8 mouse cellular contexts compared by ENCODE assay signal in genomic region chr11:100319492-100320171, GRCm38 (mm10). TPM values are rescaled to one million over a fixed set of nuclear protein-coding genes. Genes with fewer than 3 reads are reported as not detected.
A peak's percentile ranks its signal among the peaks of the same experiment; 100 is the strongest.
DNase-seq lines count a peak whose midpoint lies in the region; ATAC-seq and TF ChIP-seq lines count a peak whose summit lies in the region.

Gene Eif1 (plus strand): TSS chr11:100319885.

- H3K9ac ChIP-seq in embryonic facial prominence, embryonic 15.5 days: peak within 1 kb of the TSS; percentile 99
- H3K9ac ChIP-seq in limb, embryonic 14.5 days (ENCODE audit: low read depth, low read length, severe bottlenecking): peak within 1 kb of the TSS; percentile 95
- peak within 1 kb of the TSS; percentile 99 for H3K9ac ChIP-seq in midbrain, postnatal 0 days (replicated peaks; ENCODE audit: low read length, poor library complexity, severe bottlenecking)

- H3K4me2 ChIP-seq in embryonic facial prominence, embryonic 15.5 days (replicated peaks): peak within 1 kb of the TSS; percentile 66
- H3K4me2 ChIP-seq in limb, embryonic 14.5 days (replicated peaks; ENCODE audit: low read depth, low read length, severe bottlenecking): peak within 1 kb of the TSS; percentile 72
- peak within 1 kb of the TSS; percentile 59 for H3K4me2 ChIP-seq in midbrain, postnatal 0 days (ENCODE audit: low read depth, low read length, poor library complexity, severe bottlenecking)

- peak within 1 kb of the TSS; percentile 99 for H3K27ac ChIP-seq in bone marrow, adult 2 months (ENCODE audit: control insufficient read depth, insufficient read depth, low read depth, low read length, poor library complexity)
- H3K27ac ChIP-seq in embryonic facial prominence, embryonic 15.5 days (replicated peaks): peak within 1 kb of the TSS; percentile 100
- peak within 1 kb of the TSS; percentile 96 for H3K27ac ChIP-seq in limb, embryonic 14.5 days (replicated peaks; ENCODE audit: low read depth, low read length)
- H3K27ac ChIP-seq in midbrain, postnatal 0 days (ENCODE audit: low read depth, low read length): peak within 1 kb of the TSS; percentile 100

- peak; percentile 39; the same call in 1 of the 2 replicates for TF ChIP-seq POLR2A in bone marrow, adult 2 months (IDR thresholded peaks at IDR 0.05; ENCODE audit: borderline replicate concordance, control insufficient read depth, low read depth, low read length)
- TF ChIP-seq POLR2A in limb, embryonic 14.5 days (IDR thresholded peaks at IDR 0.05; ENCODE audit: borderline replicate concordance, extremely low read depth, insufficient read depth, insufficient read length): peak; percentile 82; the same call in 1 of the 2 replicates

- no peaks in the 10 kb centered on the region for H3K9me3 ChIP-seq in embryonic facial prominence, embryonic 15.5 days (replicated peaks)
- H3K9me3 ChIP-seq in limb, embryonic 14.5 days (ENCODE audit: control insufficient read depth, low read length): no peaks in the 10 kb centered on the region
- no peaks in the 10 kb centered on the region for H3K9me3 ChIP-seq in midbrain, postnatal 0 days (ENCODE audit: low read length)

- no peaks in the 10 kb centered on the region for H3K27me3 ChIP-seq in embryonic facial prominence, embryonic 15.5 days
- H3K27me3 ChIP-seq in limb, embryonic 14.5 days (ENCODE audit: control insufficient read depth, insufficient read depth, low read length): no peaks in the 10 kb centered on the region
- no peaks in the 10 kb centered on the region for H3K27me3 ChIP-seq in midbrain, postnatal 0 days (ENCODE audit: insufficient read depth, low read length)

- H3K4me1 ChIP-seq in bone marrow, adult 2 months (ENCODE audit: control insufficient read depth, insufficient read depth, low read length): no peaks in the 10 kb centered on the region; the same call in 1 of the 2 replicates
- H3K4me1 ChIP-seq in embryonic facial prominence, embryonic 15.5 days: peaks cover 6% of the 10 kb centered on the region
- no peaks in the 10 kb centered on the region for H3K4me1 ChIP-seq in limb, embryonic 14.5 days (ENCODE audit: control insufficient read depth, insufficient read depth, low read length)
- H3K4me1 ChIP-seq in midbrain, postnatal 0 days (ENCODE audit: insufficient read depth, low read length): 0 out of 2 replicates have a peak, but pooled peaks cover 3% of the 10 kb centered on the region

- DNase-seq in 416B (ENCODE audit: low read depth): peak; percentile 100
- DNase-seq in heart, adult 8-10 months (ENCODE audit: low spot score): peak; percentile 100
- DNase-seq in kidney, adult 9 months: peak; percentile 100
- DNase-seq in limb, embryonic 14.5 days (ENCODE audit: low spot score): peak; percentile 100
- DNase-seq in midbrain, postnatal 0 days (ENCODE audit: low spot score): peak; percentile 100
- peak; percentile 100 for DNase-seq in spleen, postnatal 14 days (ENCODE audit: low spot score in 2 of 2)

- peak; percentile 93 for ATAC-seq in embryonic facial prominence, embryonic 15.5 days (ENCODE audit: insufficient number of reproducible peaks, low FRiP score, low TSS enrichment, low read depth)
- ATAC-seq in limb, embryonic 14.5 days (ENCODE audit: low FRiP score, low read depth): peak; percentile 91
- peak; percentile 93 for ATAC-seq in midbrain, postnatal 0 days (ENCODE audit: low FRiP score)

- no peak for TF ChIP-seq CTCF in bone marrow, adult 2 months (IDR thresholded peaks at IDR 0.05; ENCODE audit: control insufficient read depth, insufficient read depth, low read length)
- no peak for TF ChIP-seq CTCF in midbrain, postnatal 0 days (IDR thresholded peaks at IDR 0.05)

- WGBS in bone marrow, adult 2 months: under 1% methylated on average over 58 of the region's 58 CpGs
- under 1% methylated on average over 58 of the region's 58 CpGs for WGBS in embryonic facial prominence, embryonic 15.5 days
- under 1% methylated on average over 41 of the region's 58 CpGs for WGBS in limb, embryonic 14.5 days
- under 1% methylated on average over 41 of the region's 58 CpGs for WGBS in midbrain, postnatal 0 days

- H3K36me3 ChIP-seq in embryonic facial prominence, embryonic 15.5 days: peaks cover 16% of the 10 kb centered on the region
- peaks cover 19% of the 10 kb centered on the region for H3K36me3 ChIP-seq in limb, embryonic 14.5 days (ENCODE audit: control insufficient read depth, insufficient read depth, low read length)
- H3K36me3 ChIP-seq in midbrain, postnatal 0 days (ENCODE audit: insufficient read depth, low read length): peaks cover 10% of the 10 kb centered on the region

- H3K4me3 ChIP-seq in bone marrow, adult 2 months (replicated peaks; ENCODE audit: control insufficient read depth, low read depth, low read length): peak within 1 kb of the TSS; percentile 92
- peak within 1 kb of the TSS; percentile 79 for H3K4me3 ChIP-seq in embryonic facial prominence, embryonic 15.5 days (replicated peaks)
- peak within 1 kb of the TSS; percentile 82 for H3K4me3 ChIP-seq in limb, embryonic 14.5 days (replicated peaks; ENCODE audit: low read length)
- H3K4me3 ChIP-seq in midbrain, postnatal 0 days (ENCODE audit: low read depth, low read length): peak within 1 kb of the TSS; percentile 72

RNA-seq across cellular contexts. Expression of gene Eif1, which starts in this region (rescaled TPM):
- 807 and 1,107 TPM in 2 replicates for polyA plus RNA-seq in bone marrow, adult 2 months (2011; ENCODE audit: insufficient read depth, insufficient read length, low replicate concordance, missing spikeins)
- 1,638 and 1,748 TPM in 2 replicates for polyA plus RNA-seq in embryonic facial prominence, embryonic 15.5 days (2015; fragmentation: Nextera tagmentation; extraction: Ambion mirVana)
- total RNA-seq in heart, adult 8-10 months (2022): 1,000 to 10,000 TPM; 1,527 to 1,967 (median 1,680) TPM
- polyA plus RNA-seq in limb, embryonic 14.5 days (2012; rRNA removed): 229 and 342 TPM in 2 replicates
- 1,852 and 1,886 TPM in 2 replicates for polyA plus RNA-seq in limb, embryonic 14.5 days (2014; fragmentation: Nextera tagmentation; extraction: Ambion mirVana)
- total RNA-seq in midbrain, postnatal 0 days (2014; rRNA removed): 84.7 and 117 TPM in 2 replicates
- 1,241 and 1,297 TPM in 2 replicates for polyA plus RNA-seq in midbrain, postnatal 0 days (2015; fragmentation: Nextera tagmentation; extraction: Ambion mirVana)

Comparison
In these comparisons a context has a peak if more than half of its experiments do, and no peak if none do; other contexts are left out.
1. Peak in every context shown above with its lines: DNase-seq, ATAC-seq, H3K4me3 ChIP-seq and H3K27ac ChIP-seq.
2. RNA of gene Eif1 (total RNA-seq): 1,527 to 1,967 TPM in heart, adult 8-10 months; 84.7 to 117 TPM in midbrain, postnatal 0 days; every median in the first group is over 10 times any median in the second.